Mouse (Mus musculus): ENCODE data around the gene Crx. TPM values are rescaled to one million over a fixed set of nuclear protein-coding genes. Genes with fewer than 3 reads are reported as not detected.

Crx gene
- not detected for polyA plus RNA-seq (2017; shearing (Covaris generic))

GRCm38 (mm10) chr7:15879756-15880155 lies at the start of gene Crx:
Gene Crx, minus strand, starts transcription at chr7:15879968.

GRCm38 (mm10) chr7:15922220-15922773 lies 42.5 kb upstream of the Crx start, which contains the start of gene Selenow:
Gene Selenow, minus strand, starts transcription at chr7:15922402.

GRCm38 (mm10) chr7:15882317-15882716 lies 2.5 kb upstream of the Crx start, which contains the start of gene Crxos:
Gene Crxos, plus strand, starts transcription at chr7:15882617.

GRCm38 (mm10) chr7:15839578-15839977 lies 40.2 kb downstream of the Crx start, which contains the start of gene Obox6:
Gene Obox6, minus strand, starts transcription at chr7:15839678.

Other genes with a start within 250 kb of the Crx start
- gene Obox3, start 240.1 kb downstream of the Crx start, polyA plus RNA-seq (2017; shearing (Covaris generic)) = 0.15 TPM
- not detected for gene Obox5, start 129.8 kb downstream of the Crx start, polyA plus RNA-seq (2017; shearing (Covaris generic))
- not detected for gene Obox6, start 40.3 kb downstream of the Crx start, polyA plus RNA-seq (2017; shearing (Covaris generic))
- not detected for gene Crxos, start 2.6 kb upstream of the Crx start, polyA plus RNA-seq (2017; shearing (Covaris generic))
- 472 TPM for gene Selenow, start 42.4 kb upstream of the Crx start, polyA plus RNA-seq (2017; shearing (Covaris generic))
- gene Nop53, start 66.1 kb upstream of the Crx start, polyA plus RNA-seq (2017; shearing (Covaris generic)) = 786 TPM
- gene Ehd2, start 87.6 kb upstream of the Crx start, polyA plus RNA-seq (2017; shearing (Covaris generic)) = not detected
- 6.9 TPM for gene Bicra, start 168.0 kb upstream of the Crx start, polyA plus RNA-seq (2017; shearing (Covaris generic))
- gene Zfp541, start 181.8 kb upstream of the Crx start, polyA plus RNA-seq (2017; shearing (Covaris generic)) = 0.07 TPM
- 324 TPM for gene Napa, start 218.5 kb upstream of the Crx start, polyA plus RNA-seq (2017; shearing (Covaris generic))
- 22.8 TPM for gene Kptn, start 239.9 kb upstream of the Crx start, polyA plus RNA-seq (2017; shearing (Covaris generic))
- gene Slc8a2, start 249.9 kb upstream of the Crx start, polyA plus RNA-seq (2017; shearing (Covaris generic)) = not detected